Mouse (Mus musculus) CD8-positive naive resting alpha-beta T cell, adult 2 months (primary cell): ENCODE results near the gene Trp53i11.
A peak's percentile ranks its signal among the peaks of the same experiment; 100 is the strongest.

Experiments
- DNase-seq, 2 experiments: peaks; one replicate each; pipeline ENCODE4 v3.0.0; 2022; ENCODE audit warnings: low read depth in 2 of 2, low spot score in 2 of 2

Gene Trp53i11

DNA sequence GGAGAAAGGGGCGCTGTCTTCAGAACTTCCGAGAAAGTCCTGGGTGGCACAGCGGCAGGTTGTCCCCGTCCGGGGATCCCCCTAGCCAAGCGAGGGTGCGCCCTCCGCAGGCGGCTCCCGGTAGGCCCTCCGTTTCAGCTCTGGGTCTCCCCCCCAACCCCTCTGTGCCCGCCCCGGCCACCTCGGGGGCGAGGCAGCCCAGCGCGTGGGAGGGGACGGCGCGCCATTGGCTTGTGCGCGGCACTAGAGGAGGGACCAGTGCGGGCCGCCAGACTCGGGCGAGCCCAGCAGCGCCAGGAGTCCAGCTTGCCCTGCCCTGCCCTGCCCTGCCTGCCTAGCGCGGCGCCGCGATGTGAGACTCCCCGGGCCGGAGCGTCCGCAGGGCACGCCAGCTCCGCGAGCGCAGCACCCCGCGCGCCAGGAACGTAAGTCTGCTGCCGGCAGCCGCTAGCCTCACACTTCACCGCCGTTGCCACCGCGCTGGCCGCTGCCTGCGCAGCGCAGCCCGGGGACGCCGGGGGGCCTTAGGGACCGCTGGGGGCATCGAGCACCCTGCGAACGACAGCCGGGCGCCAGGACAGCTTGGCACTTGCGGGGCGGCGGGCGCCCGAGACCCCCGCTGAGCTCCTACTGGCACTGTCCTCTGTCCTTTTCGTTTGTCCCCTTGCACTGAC lies at the start of gene Trp53i11:
Gene Trp53i11 (plus strand): TSS at position 226 of the 674 bp plus-strand sequence.
- peak; percentile 92 to 95 for DNase-seq

GRCm38 (mm10) chr2:93139476-93139875 lies 47.9 kb upstream of the Trp53i11 start:
- no peak for DNase-seq

DNA sequence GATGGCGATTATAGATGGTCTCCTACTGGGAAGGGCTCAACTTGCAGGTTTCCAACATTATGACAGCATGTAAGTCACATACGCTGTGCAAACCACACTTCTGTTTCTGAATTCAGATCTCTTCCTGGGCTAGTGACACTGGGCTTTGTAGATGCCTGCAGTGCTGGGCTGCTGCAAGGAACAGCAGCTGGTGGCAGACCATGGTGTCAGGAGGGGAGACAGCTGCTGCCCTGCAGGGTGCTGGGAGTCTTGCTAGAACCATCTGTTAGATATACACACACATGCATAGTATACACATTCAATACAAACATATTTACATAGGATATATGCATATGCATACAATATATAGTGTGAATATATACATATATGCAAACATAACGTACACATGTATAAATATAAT lies 46.0 kb upstream of the Trp53i11 start:
- DNase-seq: no peak

GRCm38 (mm10) chr2:93142616-93143015 lies 44.7 kb upstream of the Trp53i11 start:
- no peak for DNase-seq

DNA sequence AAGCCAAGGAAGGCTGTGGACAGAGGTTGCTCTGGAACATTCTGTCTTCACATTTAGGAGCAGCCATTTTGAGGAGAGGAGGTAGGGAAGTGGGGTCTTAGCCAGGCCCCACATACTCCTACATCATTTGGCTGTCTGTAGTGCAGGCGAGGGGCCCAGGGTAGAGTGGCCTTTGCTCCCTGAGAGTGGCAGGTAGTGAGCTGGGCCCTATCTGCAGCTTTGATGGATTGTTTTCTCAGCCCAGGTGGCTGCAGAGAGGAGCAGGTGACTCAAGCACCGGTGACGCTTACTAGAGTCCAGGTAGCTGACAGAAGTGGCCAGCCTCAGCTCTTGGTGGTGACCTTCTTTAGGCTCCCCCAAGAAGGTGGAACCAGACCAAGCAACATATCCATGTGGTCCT lies 43.2 kb upstream of the Trp53i11 start:
- no peak for DNase-seq

GRCm38 (mm10) chr2:93150009-93150408 lies 37.3 kb upstream of the Trp53i11 start:
- no peak for DNase-seq

DNA sequence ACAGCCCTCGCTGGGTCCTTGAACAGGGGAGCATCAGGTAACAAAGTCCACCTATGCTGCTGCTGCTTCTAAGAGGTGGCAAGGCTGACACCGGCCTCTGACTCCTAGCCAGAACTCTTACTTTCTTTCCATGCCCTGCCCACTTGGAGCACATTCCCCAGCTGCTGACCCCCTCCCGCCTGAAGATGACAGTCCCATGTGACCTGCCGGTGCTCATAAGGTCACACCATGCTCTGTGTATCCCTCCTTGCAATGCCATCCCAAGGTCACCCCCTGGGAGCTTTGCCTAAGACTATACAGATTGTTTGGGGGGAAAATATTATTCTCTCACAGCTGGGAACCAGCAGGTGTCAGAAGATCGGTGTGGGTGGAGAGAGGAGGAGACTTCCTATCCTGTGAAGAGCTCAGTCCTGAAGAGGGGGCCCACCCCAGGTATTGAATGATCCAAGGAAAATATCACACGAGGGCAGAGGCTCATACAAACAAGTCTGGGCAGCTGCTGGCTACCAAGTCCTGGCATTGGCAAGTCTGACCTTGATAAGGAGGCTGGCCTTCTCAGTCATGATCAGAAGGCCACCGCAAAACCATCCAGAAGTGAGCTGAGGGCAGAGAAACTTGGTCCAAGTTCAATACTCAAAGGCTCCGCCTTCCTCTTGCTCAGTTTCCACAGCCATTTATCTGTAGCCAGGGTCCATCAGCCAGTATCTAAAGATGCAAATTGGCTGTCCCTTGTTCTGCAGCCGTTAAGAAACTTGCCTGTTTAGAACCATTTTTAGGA lies 36.5 kb upstream of the Trp53i11 start:
- no peak for DNase-seq

- no peak for DNase-seq
Measured at GRCm38 (mm10) chr2:93152191-93152601, 35.2 kb upstream of the Trp53i11 start.

- DNase-seq: no peak
Measured at GRCm38 (mm10) chr2:93152883-93153491, 34.4 kb upstream of the Trp53i11 start.

DNA sequence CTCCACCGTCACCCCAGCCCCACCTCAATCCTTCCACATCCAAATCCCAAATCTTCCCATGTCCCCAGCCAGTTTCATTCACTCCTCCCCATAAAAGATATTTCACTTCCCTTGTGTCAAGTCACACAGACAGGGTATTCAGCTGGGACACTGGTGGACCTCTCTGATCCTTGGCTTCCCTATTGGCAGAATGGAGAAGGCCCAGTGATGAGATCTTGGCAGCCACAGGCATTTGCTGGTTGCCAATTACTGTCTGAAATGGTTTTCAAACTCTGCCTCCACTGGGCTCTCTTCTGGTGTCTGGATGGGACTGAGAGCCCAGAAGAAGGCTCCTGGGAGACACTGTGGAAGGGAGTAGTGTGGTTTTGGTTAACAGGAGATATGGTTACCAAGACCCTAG lies 33.5 kb upstream of the Trp53i11 start:
- DNase-seq: no peak

- no peak for DNase-seq
Measured at GRCm38 (mm10) chr2:93154486-93155032, 32.8 kb upstream of the Trp53i11 start.

DNA sequence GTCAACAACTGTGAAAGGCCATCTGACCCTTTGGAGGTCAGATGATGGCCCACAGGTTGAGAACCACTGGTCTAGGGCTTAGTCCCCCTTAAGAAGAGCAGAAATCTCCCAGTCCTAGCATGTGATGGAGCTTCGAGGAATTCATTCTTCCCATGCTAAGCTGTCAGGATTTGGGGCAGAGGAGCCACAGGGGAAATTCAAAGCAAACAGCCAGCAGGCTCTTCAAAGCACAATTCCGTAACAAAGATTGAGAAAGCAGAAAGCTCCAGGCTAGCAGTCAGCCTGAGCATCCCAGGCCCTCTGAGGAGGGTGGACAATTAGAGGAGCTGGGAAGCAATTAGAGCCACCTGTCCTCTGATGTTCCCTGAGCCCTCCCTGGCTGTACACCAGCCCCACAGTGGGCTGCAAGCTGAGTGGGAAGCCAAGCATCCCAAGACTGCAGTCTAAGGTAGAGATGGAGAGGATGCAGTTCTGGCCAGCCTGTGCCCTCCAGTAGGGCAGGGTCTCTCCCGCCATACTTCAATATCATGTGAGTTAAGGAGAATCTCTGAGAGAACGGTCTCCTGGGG lies 26.8 kb upstream of the Trp53i11 start:
- no peak for DNase-seq

GRCm38 (mm10) chr2:93161914-93162664 lies 25.3 kb upstream of the Trp53i11 start:
- DNase-seq: no peak

- DNase-seq: no peak
Measured at GRCm38 (mm10) chr2:93162791-93163190, 24.6 kb upstream of the Trp53i11 start.

GRCm38 (mm10) chr2:93163317-93163716 lies 24.0 kb upstream of the Trp53i11 start:
- no peak for DNase-seq

- DNase-seq: no peak
Measured at GRCm38 (mm10) chr2:93163750-93164335, 23.5 kb upstream of the Trp53i11 start.

- no peak for DNase-seq
Measured at GRCm38 (mm10) chr2:93166295-93166694, 21.1 kb upstream of the Trp53i11 start.

GRCm38 (mm10) chr2:93166734-93167406 lies 20.5 kb upstream of the Trp53i11 start:
- no peak for DNase-seq

GRCm38 (mm10) chr2:93170156-93170844 lies 17.0 kb upstream of the Trp53i11 start:
- no peak for DNase-seq
